ENCODE assay signal across 22 mouse cellular contexts in the genomic region with DNA sequence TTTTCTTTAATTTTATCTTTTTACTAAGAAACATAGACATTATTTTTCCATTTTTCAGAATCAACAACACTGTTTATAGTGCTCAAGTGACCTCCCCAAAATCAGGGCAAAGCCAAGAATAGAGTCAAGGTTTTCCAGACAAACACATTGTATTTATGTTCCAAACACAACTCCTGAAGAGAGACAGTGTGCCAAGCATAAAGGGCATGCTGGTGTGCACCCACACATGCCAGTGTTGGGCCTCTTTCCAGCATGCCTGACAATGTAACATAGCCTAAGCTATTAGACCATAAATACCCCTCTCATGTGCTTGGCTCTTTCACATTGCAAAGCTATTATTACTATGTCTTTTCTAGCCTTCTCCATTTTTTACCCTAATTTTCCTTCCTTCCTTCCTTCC.
DNase-seq lines count a peak whose midpoint lies in the region; ATAC-seq lines count a peak whose summit lies in the region.
"Had no signal": no experiment of that assay in that cellular context is flagged by ENCODE, and none has a peak within 500 bp of the region (broad histone marks: within the 10 kb centered on the region; RNA-seq: fewer than 3 reads in every experiment).

No protein-coding gene starts in this region.

- intact Hi-C loops in heart, postnatal 25 days (cut with DNase I), result loop anchor here (5.0 kb wide), 1 partner anchor 122 kb away; no protein-coding TSS in a partner anchor

- H3K27me3 ChIP-seq in limb, embryonic 12.5 days, result no peaks in the 10 kb centered on the region
- no peaks in the 10 kb centered on the region for H3K27me3 ChIP-seq in limb, embryonic 10.5 days (ENCODE audit: low read depth, poor library complexity, severe bottlenecking)
- no peaks in the 10 kb centered on the region for H3K27me3 ChIP-seq in limb, embryonic 15.5 days
- H3K27me3 ChIP-seq: CH12.LX; embryonic facial prominence, embryonic 12.5 days; forebrain, embryonic 13.5 days; forebrain, embryonic 15.5 days; Patski had no signal

- H3K9ac ChIP-seq in limb, embryonic 12.5 days (replicated peaks), result no peak overlapping the region
- H3K9ac ChIP-seq in limb, embryonic 15.5 days, result no peak overlapping the region
- H3K9ac ChIP-seq: embryonic facial prominence, embryonic 12.5 days; forebrain, embryonic 13.5 days; forebrain, embryonic 15.5 days; forebrain, postnatal 0 days had no signal

- H3K4me3 ChIP-seq in limb, embryonic 12.5 days (replicated peaks), result no peak overlapping the region
- no peak overlapping the region for H3K4me3 ChIP-seq in limb, embryonic 10.5 days
- H3K4me3 ChIP-seq in limb, embryonic 15.5 days, result no peak overlapping the region
- H3K4me3 ChIP-seq: embryonic facial prominence, embryonic 10.5 days; embryonic facial prominence, embryonic 12.5 days; forebrain, embryonic 13.5 days; forebrain, embryonic 15.5 days had no signal

- H3K4me1 ChIP-seq in limb, embryonic 12.5 days (replicated peaks), result peaks cover 76% of the 10 kb centered on the region
- peaks cover 60% of the 10 kb centered on the region for H3K4me1 ChIP-seq in limb, embryonic 10.5 days
- H3K4me1 ChIP-seq in limb, embryonic 15.5 days, result peaks cover 61% of the 10 kb centered on the region

- no peak for DNase-seq in limb, embryonic 10.5 days (ENCODE audit: low spot score)
- DNase-seq in adipocyte (ENCODE audit: low spot score), result peak; percentile 63
- DNase-seq in heart, postnatal 25 days (ENCODE audit: low spot score), result no peak
- DNase-seq: adrenal gland, adult 2 months; adrenal gland, postnatal 10 days; adrenal gland, postnatal 25 days; B cell, adult 2 months; cerebellum, adult 11-12 months; cerebellum, adult 2 months; cerebellum, adult 9-10 months; cerebellum, postnatal 25 days; forebrain, postnatal 0 days had no signal

- no peak for ATAC-seq in limb, embryonic 12.5 days (ENCODE audit: insufficient number of reproducible peaks, insufficient read depth, low FRiP score, low TSS enrichment, low read depth)
- ATAC-seq in limb, embryonic 15.5 days (ENCODE audit: insufficient number of reproducible peaks, low FRiP score, low TSS enrichment, low read depth), result no peak
- ATAC-seq: activated CD4-positive, CD25-positive, alpha-beta regulatory T cell, adult 4 months; forebrain, embryonic 13.5 days; forebrain, embryonic 15.5 days; forebrain, postnatal 0 days; Patski had no signal

- H3K36me3 ChIP-seq in limb, embryonic 12.5 days, result no peaks in the 10 kb centered on the region
- 0 out of 2 replicates have a peak, but pooled peaks cover 7% of the 10 kb centered on the region for H3K36me3 ChIP-seq in limb, embryonic 10.5 days
- H3K36me3 ChIP-seq in limb, embryonic 15.5 days, result no peaks in the 10 kb centered on the region
- H3K36me3 ChIP-seq: embryonic facial prominence, embryonic 12.5 days; forebrain, embryonic 15.5 days had no signal

- no peaks in the 10 kb centered on the region for H3K9me3 ChIP-seq in limb, embryonic 12.5 days
- no peaks in the 10 kb centered on the region for H3K9me3 ChIP-seq in limb, embryonic 10.5 days (replicated peaks)
- H3K9me3 ChIP-seq in limb, embryonic 15.5 days, result no peaks in the 10 kb centered on the region
- H3K9me3 ChIP-seq: embryonic facial prominence, embryonic 10.5 days; embryonic facial prominence, embryonic 12.5 days; forebrain, embryonic 13.5 days; forebrain, embryonic 15.5 days; G1E had no signal

- no peak overlapping the region for H3K4me2 ChIP-seq in limb, embryonic 12.5 days
- no peak overlapping the region for H3K4me2 ChIP-seq in limb, embryonic 15.5 days
- H3K4me2 ChIP-seq: embryonic facial prominence, embryonic 12.5 days; forebrain, embryonic 13.5 days; forebrain, embryonic 15.5 days had no signal

- 0 out of 2 replicates have a peak overlapping the region, but pooled peaks have one; percentile 47 for H3K27ac ChIP-seq in limb, embryonic 12.5 days
- H3K27ac ChIP-seq in limb, embryonic 10.5 days, result no peak overlapping the region
- H3K27ac ChIP-seq in limb, embryonic 15.5 days, result peak overlapping the region; percentile 54; the same call in 1 of the 2 replicates
- H3K27ac ChIP-seq: embryonic facial prominence, embryonic 12.5 days; forebrain, embryonic 13.5 days had no signal
